Mouse (Mus musculus) megakaryocyte, embryonic 14.5 days (primary cell): Measurements from ENCODE around the gene Camkk2. TPM values are rescaled to one million over a fixed set of nuclear protein-coding genes. Genes with fewer than 3 reads are reported as not detected.

Source experiments
- H3K27me3 ChIP-seq: replicated peaks from 2 replicates; pipeline ENCODE3; 2012; ENCODE audit warnings: inconsistent platforms
- H3K36me3 ChIP-seq: replicated peaks from 2 replicates; pipeline ENCODE3; 2012; ENCODE audit warnings: low read length, inconsistent platforms, mixed read lengths
- H3K4me1 ChIP-seq: 2 replicates; pipeline ENCODE4 v1.6.1; 2012; ENCODE audit warnings: inconsistent platforms
- H3K4me3 ChIP-seq: replicated peaks from 2 replicates; pipeline ENCODE3; 2012; ENCODE audit warnings: moderate library complexity, mild to moderate bottlenecking, inconsistent platforms
- H3K9me3 ChIP-seq: 2 replicates; pipeline ENCODE4 v1.6.1; 2012; ENCODE audit warnings: inconsistent platforms
- FLI1 ChIP-seq: IDR thresholded peaks from 2 replicates; pipeline ENCODE4 v1.6.1; 2012; ENCODE audit warnings: low read length, inconsistent platforms, mixed read lengths
- GATA1 ChIP-seq: IDR thresholded peaks from 3 replicates; pipeline ENCODE4 v1.6.1; 2012; ENCODE audit warnings: mixed read lengths, low read length, inconsistent platforms, borderline replicate concordance
- polyA plus RNA-seq: library from polyadenylated mRNA; stranded (reverse); fragments of >175 nt; gene quantifications from 2 replicates; pipeline ENCODE4 v1.2.3, GENCODE M21; 2012; ENCODE audit warnings: low replicate concordance; ENCODE audit not compliant: insufficient read depth

Camkk2 gene
- polyA plus RNA-seq, 1 experiment: 17.9 TPM

DNA sequence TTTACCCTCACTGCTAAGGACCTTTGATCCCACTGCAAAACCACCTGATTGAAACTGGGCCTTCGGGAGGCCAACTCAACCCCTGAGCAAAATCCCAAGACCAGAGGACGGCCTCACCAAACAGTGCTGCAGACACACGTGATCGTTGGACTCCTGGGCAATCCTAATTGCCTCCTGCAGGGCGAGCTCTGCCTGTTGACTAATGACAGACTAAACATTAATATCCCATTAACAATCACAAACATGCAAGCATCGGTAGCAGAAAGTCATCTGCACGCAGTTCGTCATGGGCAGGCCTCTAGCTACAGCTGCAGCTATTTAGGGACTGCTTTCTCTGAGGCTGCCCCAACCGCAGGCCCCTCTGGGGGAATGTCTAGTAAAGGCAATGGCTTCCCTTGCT lies 23.5 kb upstream of the Camkk2 start:
- Histone ChIP-seq H3K27me3 (no peaks in the 10 kb centered on the region), H3K36me3 (peaks cover 100% of the 10 kb centered on the region), H3K4me1 (peaks cover 5% of the 10 kb centered on the region; the same call in 1 of the 2 replicates), H3K4me3 (no peak overlapping the region), H3K9me3 (no peaks in the 10 kb centered on the region)
- TF ChIP-seq GATA1: no peak
- TF ChIP-seq FLI1: no peak

GRCm38 (mm10) chr5:122801684-122802083 lies 22.5 kb upstream of the Camkk2 start:
- Histone ChIP-seq H3K36me3 (peaks cover 96% of the 10 kb centered on the region), H3K27me3 (no peaks in the 10 kb centered on the region), H3K4me3 (no peak overlapping the region), H3K4me1 (peaks cover 5% of the 10 kb centered on the region; the same call in 1 of the 2 replicates), H3K9me3 (no peaks in the 10 kb centered on the region)
- TF ChIP-seq FLI1 (no peak), GATA1 (no peak)

- Histone ChIP-seq H3K4me3 (no peak overlapping the region), H3K27me3 (no peaks in the 10 kb centered on the region), H3K9me3 (no peaks in the 10 kb centered on the region), H3K4me1 (peaks cover 5% of the 10 kb centered on the region; the same call in 1 of the 2 replicates), H3K36me3 (peaks cover 93% of the 10 kb centered on the region)
- TF ChIP-seq FLI1 (no peak), GATA1 (no peak)
Measured at GRCm38 (mm10) chr5:122800345-122801010, 21.3 kb upstream of the Camkk2 start.

GRCm38 (mm10) chr5:122799379-122800344 lies 20.5 kb upstream of the Camkk2 start:
- Histone ChIP-seq H3K27me3 (no peaks in the 10 kb centered on the region), H3K36me3 (peaks cover 92% of the 10 kb centered on the region), H3K4me1 (peaks cover 5% of the 10 kb centered on the region; the same call in 1 of the 2 replicates)

DNA sequence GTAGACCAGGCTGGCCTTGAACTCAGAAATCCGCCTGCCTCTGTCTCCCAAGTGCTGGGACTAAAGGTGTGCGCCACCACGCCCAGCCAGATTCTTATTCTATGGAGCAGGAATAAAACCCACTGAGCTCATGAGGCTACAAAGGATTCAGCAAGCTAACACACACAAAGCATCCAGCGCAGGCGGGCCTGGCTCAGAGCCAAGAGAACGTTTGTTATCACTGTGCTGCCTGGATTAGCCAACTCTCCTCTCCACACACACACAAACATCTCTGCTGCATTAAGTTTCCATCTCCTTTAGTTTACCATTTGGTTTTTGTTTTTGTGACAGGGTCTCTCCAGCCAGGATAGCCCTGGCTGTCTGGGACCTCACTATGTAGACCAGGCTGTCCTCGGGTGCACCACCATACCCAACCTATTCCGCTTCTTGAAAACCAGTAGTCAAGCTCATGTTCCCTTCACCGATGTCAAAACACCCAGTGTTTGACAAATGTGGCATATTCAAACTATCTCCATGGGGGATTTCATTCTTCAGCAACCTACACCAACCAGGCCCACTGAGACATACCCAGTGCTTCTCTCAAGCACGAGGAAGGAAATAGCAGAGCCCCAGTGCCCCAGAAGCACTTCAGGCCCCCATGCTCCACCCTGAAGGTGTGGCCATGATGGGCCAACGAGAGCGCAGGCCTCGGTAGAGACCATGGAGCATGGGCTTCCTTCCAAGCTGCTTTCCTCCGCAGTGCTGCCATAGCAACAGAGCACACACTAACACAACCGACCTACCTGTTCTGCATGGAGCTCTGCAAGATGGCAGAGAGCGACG lies 19.6 kb upstream of the Camkk2 start:
- peaks cover 5% of the 10 kb centered on the region; the same call in 1 of the 2 replicates for H3K4me1 ChIP-seq
- TF ChIP-seq FLI1: no peak
- TF ChIP-seq GATA1: no peak
- no peaks in the 10 kb centered on the region for H3K27me3 ChIP-seq
- no peaks in the 10 kb centered on the region for H3K9me3 ChIP-seq
- H3K36me3 ChIP-seq: peaks cover 90% of the 10 kb centered on the region
- H3K4me3 ChIP-seq: no peak overlapping the region

More at GRCm38 (mm10) chr5:122799379-122800344, 20.5 kb upstream of the Camkk2 start:
- no peak for TF ChIP-seq FLI1
- no peak for TF ChIP-seq GATA1
- Histone ChIP-seq H3K4me3 (no peak overlapping the region), H3K9me3 (no peaks in the 10 kb centered on the region)

DNA sequence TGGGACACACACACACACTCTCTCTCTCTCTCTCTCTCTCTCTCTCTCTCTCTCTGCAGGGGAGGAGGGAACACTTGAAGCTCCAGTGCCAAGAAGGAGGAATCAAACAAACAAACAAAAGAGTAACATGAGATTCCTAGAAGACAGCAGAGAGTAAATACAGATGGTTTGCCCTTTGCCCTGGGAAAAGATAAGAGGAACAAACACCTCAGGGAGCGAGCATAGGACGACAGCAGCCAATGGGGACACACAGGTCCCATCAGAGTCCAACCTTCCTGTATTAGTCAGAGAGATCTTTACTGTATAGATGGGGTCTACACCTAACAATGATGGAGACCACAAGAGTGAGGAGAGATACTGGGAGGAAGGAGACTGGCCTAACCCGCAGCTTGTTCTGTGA lies 18.7 kb upstream of the Camkk2 start:
- Histone ChIP-seq H3K4me3 (no peak overlapping the region), H3K4me1 (peaks cover 5% of the 10 kb centered on the region; the same call in 1 of the 2 replicates), H3K36me3 (peaks cover 90% of the 10 kb centered on the region), H3K27me3 (no peaks in the 10 kb centered on the region), H3K9me3 (no peaks in the 10 kb centered on the region)
- TF ChIP-seq GATA1 (no peak), FLI1 (no peak)

GRCm38 (mm10) chr5:122788696-122789095 lies 9.5 kb upstream of the Camkk2 start:
- Histone ChIP-seq H3K27me3 (no peaks in the 10 kb centered on the region), H3K9me3 (no peaks in the 10 kb centered on the region), H3K4me3 (no peak overlapping the region), H3K4me1 (peaks cover 4% of the 10 kb centered on the region; the same call in 1 of the 2 replicates), H3K36me3 (peaks cover 74% of the 10 kb centered on the region)
- TF ChIP-seq GATA1 (no peak), FLI1 (no peak)

DNA sequence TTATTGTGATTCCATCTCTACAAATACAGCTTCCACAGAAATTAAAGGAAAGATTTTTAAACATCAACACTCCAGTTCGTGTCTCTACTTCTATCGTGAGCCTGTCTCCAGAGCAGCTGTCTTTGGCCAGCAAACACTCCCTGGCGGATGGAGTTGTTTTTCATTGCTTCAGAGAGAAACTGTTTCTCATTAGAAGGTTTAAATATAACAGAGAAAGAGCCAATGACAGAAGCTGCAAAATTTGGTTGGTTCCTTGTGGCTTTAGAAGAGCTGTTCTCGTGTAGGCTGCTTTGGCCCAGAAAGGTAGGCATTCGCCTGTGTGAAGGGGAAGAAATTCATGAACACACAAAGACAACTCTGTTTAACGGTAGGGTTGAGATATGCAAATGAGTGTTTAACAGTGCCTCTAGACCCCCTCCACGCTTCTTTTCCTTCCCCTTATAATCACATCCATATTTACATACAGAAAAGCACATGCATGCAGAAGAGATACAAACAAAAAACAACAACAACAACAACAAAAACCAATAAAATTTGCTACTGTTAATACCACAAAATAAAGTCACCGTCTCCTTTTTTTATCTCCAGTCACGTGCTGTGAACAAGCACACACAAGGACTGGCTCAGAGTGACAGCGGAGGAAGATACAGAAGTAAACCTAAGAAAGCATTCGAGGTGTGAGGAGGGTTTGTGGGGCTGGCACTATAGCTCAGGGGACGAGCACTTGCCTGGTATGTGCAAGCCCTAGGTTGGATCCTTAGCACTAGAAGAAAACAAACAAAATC lies 7.0 kb upstream of the Camkk2 start:
- Histone ChIP-seq H3K9me3 (no peaks in the 10 kb centered on the region), H3K27me3 (no peaks in the 10 kb centered on the region), H3K4me1 (peaks cover 8% of the 10 kb centered on the region), H3K4me3 (no peak overlapping the region), H3K36me3 (peaks cover 52% of the 10 kb centered on the region)
- TF ChIP-seq FLI1 (no peak), GATA1 (no peak)
